In genomic region chr1:54804406-54804805, GRCm38 (mm10) we compare ENCODE assay signal across 29 mouse cellular contexts.
"Had no signal": no experiment of that assay in that cellular context is flagged by ENCODE, and none has a peak within 500 bp of the region (broad histone marks: within the 10 kb centered on the region; RNA-seq: fewer than 3 reads in every experiment).

No protein-coding gene starts in this region.

- H3K36me3 ChIP-seq: heart, embryonic 12.5 days; heart, embryonic 13.5 days; heart, embryonic 15.5 days; hindbrain, embryonic 10.5 days; hindbrain, embryonic 12.5 days; hindbrain, embryonic 13.5 days; hindbrain, embryonic 15.5 days; intestine, embryonic 15.5 days; kidney, embryonic 15.5 days had no signal

- H3K27ac ChIP-seq: heart, embryonic 13.5 days; heart, embryonic 15.5 days; hindbrain, embryonic 10.5 days; hindbrain, embryonic 12.5 days; hindbrain, embryonic 13.5 days; hindbrain, embryonic 14.5 days; hindbrain, embryonic 15.5 days; hindbrain, postnatal 0 days; intestine, embryonic 15.5 days; kidney, embryonic 15.5 days; kidney, postnatal 0 days; layer of hippocampus, adult 2 months; left cerebral cortex, adult 2 months had no signal

- H3K9me3 ChIP-seq: heart, embryonic 12.5 days; heart, embryonic 13.5 days; heart, embryonic 15.5 days; hindbrain, embryonic 10.5 days; hindbrain, embryonic 12.5 days; hindbrain, embryonic 13.5 days; hindbrain, embryonic 15.5 days; intestine, embryonic 15.5 days; kidney, embryonic 15.5 days had no signal

- H3K4me3 ChIP-seq: heart, embryonic 12.5 days; heart, embryonic 13.5 days; heart, embryonic 15.5 days; hindbrain, embryonic 10.5 days; hindbrain, embryonic 12.5 days; hindbrain, embryonic 13.5 days; hindbrain, embryonic 15.5 days; intestine, embryonic 15.5 days; kidney, embryonic 15.5 days; layer of hippocampus, adult 2 months; left cerebral cortex, adult 2 months had no signal

- DNase-seq: heart, postnatal 14 days; heart, postnatal 36 days; heart, postnatal 4 days; kidney, adult 11 months; kidney, adult 18-20 months; kidney, adult 2 months; kidney, adult 8-10 months; kidney, adult 9 months; kidney, postnatal 10 days; kidney, postnatal 14 days; kidney, postnatal 25 days; kidney, postnatal 36 days; kidney, postnatal 4 days; layer of hippocampus, adult 9-11 months; layer of hippocampus, postnatal 36 days had no signal

- H3K9ac ChIP-seq: heart, embryonic 12.5 days; heart, embryonic 13.5 days; heart, embryonic 15.5 days; hindbrain, embryonic 12.5 days; hindbrain, embryonic 13.5 days; hindbrain, embryonic 14.5 days; hindbrain, embryonic 15.5 days; intestine, embryonic 15.5 days; kidney, embryonic 15.5 days had no signal

- H3K4me1 ChIP-seq: heart, embryonic 12.5 days; heart, embryonic 13.5 days; heart, embryonic 15.5 days; hindbrain, embryonic 10.5 days; intestine, embryonic 15.5 days; kidney, embryonic 15.5 days had no signal

- H3K27me3 ChIP-seq: heart, embryonic 12.5 days; heart, embryonic 13.5 days; heart, embryonic 15.5 days; hindbrain, embryonic 12.5 days; hindbrain, embryonic 13.5 days; hindbrain, embryonic 15.5 days; intestine, embryonic 15.5 days; kidney, embryonic 15.5 days had no signal
